Mouse (Mus musculus): ENCODE results near the gene Cyp39a1. TPM values are rescaled to one million over a fixed set of nuclear protein-coding genes. Genes with fewer than 3 reads are reported as not detected.

The Cyp39a1 gene
- total and polyA plus RNA-seq, 2 experiments: 9.6 to 51.4 TPM

GRCm38 (mm10) chr17:43731327-43731726 is 64.1 kb downstream of the Cyp39a1 start:
- 91% methylated on average over 8 of the region's 8 CpGs for WGBS
- H3K27ac ChIP-seq (replicated peaks; ENCODE audit: insufficient read depth, low read depth, low read length): no peak overlapping the region

GRCm38 (mm10) chr17:43731976-43732375 is 64.8 kb downstream of the Cyp39a1 start:
- Histone ChIP-seq H3K27ac (replicated peaks; ENCODE audit: insufficient read depth, low read depth, low read length) (no peak overlapping the region), H3K9ac (ENCODE audit: low read depth, low read length) (no peak overlapping the region), H3K27me3 (ENCODE audit: control insufficient read depth, insufficient read depth, low read length) (no peaks in the 10 kb centered on the region), H3K4me1 (ENCODE audit: control insufficient read depth, insufficient read depth, low read length) (no peaks in the 10 kb centered on the region), H3K79me2 (ENCODE audit: control insufficient read depth, insufficient read depth, low read length) (no peaks in the 10 kb centered on the region), H3K36me3 (ENCODE audit: control insufficient read depth, insufficient read depth, low read length) (peaks cover 8% of the 10 kb centered on the region; the same call in 1 of the 2 replicates), H3K4me3 (ENCODE audit: insufficient read depth, low read depth, low read length) (no peak overlapping the region)
- no peak for DNase-seq (ENCODE audit: extremely low read depth, low read depth, low spot score)
- WGBS: 88% methylated on average over 8 of the region's 8 CpGs
- TF ChIP-seq POLR2A (IDR thresholded peaks at IDR 0.05; ENCODE audit: extremely low read depth, insufficient read depth, low read length) (no peak), CTCF (IDR thresholded peaks at IDR 0.05; ENCODE audit: low read depth, low read length) (no peak)

More at GRCm38 (mm10) chr17:43731327-43731726, 64.1 kb downstream of the Cyp39a1 start:
- TF ChIP-seq POLR2A (IDR thresholded peaks at IDR 0.05; ENCODE audit: extremely low read depth, insufficient read depth, low read length): no peak
- TF ChIP-seq CTCF (IDR thresholded peaks at IDR 0.05; ENCODE audit: low read depth, low read length): no peak
- Histone ChIP-seq H3K79me2 (ENCODE audit: control insufficient read depth, insufficient read depth, low read length) (no peaks in the 10 kb centered on the region), H3K36me3 (ENCODE audit: control insufficient read depth, insufficient read depth, low read length) (peaks cover 9% of the 10 kb centered on the region; the same call in 1 of the 2 replicates), H3K4me3 (ENCODE audit: insufficient read depth, low read depth, low read length) (no peak overlapping the region), H3K9ac (ENCODE audit: low read depth, low read length) (no peak overlapping the region), H3K27me3 (ENCODE audit: control insufficient read depth, insufficient read depth, low read length) (no peaks in the 10 kb centered on the region), H3K4me1 (ENCODE audit: control insufficient read depth, insufficient read depth, low read length) (no peaks in the 10 kb centered on the region)
- no peak for DNase-seq (ENCODE audit: extremely low read depth, low read depth, low spot score)

- Histone ChIP-seq H3K27me3 (ENCODE audit: control insufficient read depth, insufficient read depth, low read length) (no peaks in the 10 kb centered on the region), H3K36me3 (ENCODE audit: control insufficient read depth, insufficient read depth, low read length) (peaks cover 10% of the 10 kb centered on the region; the same call in 1 of the 2 replicates), H3K4me3 (ENCODE audit: insufficient read depth, low read depth, low read length) (no peak overlapping the region), H3K9ac (ENCODE audit: low read depth, low read length) (no peak overlapping the region), H3K4me1 (ENCODE audit: control insufficient read depth, insufficient read depth, low read length) (no peaks in the 10 kb centered on the region), H3K79me2 (ENCODE audit: control insufficient read depth, insufficient read depth, low read length) (no peaks in the 10 kb centered on the region), H3K27ac (replicated peaks; ENCODE audit: insufficient read depth, low read depth, low read length) (no peak overlapping the region)
- no peak for DNase-seq (ENCODE audit: extremely low read depth, low read depth, low spot score)
- 90% methylated on average over 4 of the region's 4 CpGs for WGBS
- TF ChIP-seq POLR2A (IDR thresholded peaks at IDR 0.05; ENCODE audit: extremely low read depth, insufficient read depth, low read length): no peak
These were observed 67.0 kb downstream of the Cyp39a1 start for GRCm38 (mm10) chr17:43734252-43734651.

DNA sequence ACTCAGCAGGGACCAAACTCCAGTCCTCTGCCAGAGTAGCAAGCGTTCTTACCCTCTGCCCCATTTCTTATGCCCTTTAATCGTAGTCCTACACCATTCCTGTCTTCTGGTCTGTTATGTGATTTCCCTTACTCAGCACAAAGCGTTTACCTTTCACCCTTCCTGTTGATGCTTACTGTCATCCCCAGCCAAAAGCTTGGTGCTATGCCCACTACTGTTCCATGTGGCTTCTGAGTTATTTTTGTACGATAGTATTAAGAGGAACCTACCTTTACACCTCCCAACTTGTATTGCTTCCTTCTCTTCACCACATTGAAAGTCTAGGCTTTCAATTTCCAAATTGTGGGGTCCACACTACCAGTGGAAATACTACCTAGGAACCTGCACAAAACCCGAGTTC is 76.7 kb downstream of the Cyp39a1 start:
- no peaks in the 10 kb centered on the region for H3K79me2 ChIP-seq (ENCODE audit: control insufficient read depth, insufficient read depth, low read length)
- no peaks in the 10 kb centered on the region for H3K27me3 ChIP-seq (ENCODE audit: control insufficient read depth, insufficient read depth, low read length)
- H3K4me3 ChIP-seq (ENCODE audit: insufficient read depth, low read depth, low read length): no peak overlapping the region
- H3K36me3 ChIP-seq (ENCODE audit: control insufficient read depth, insufficient read depth, low read length): peaks cover 9% of the 10 kb centered on the region
- WGBS: 73% methylated on average over 5 of the region's 5 CpGs
- H3K27ac ChIP-seq (replicated peaks; ENCODE audit: insufficient read depth, low read depth, low read length): no peak overlapping the region
- TF ChIP-seq POLR2A (IDR thresholded peaks at IDR 0.05; ENCODE audit: extremely low read depth, insufficient read depth, low read length): no peak
- no peak for TF ChIP-seq CTCF (IDR thresholded peaks at IDR 0.05; ENCODE audit: low read depth, low read length)
- H3K4me1 ChIP-seq (ENCODE audit: control insufficient read depth, insufficient read depth, low read length): no peaks in the 10 kb centered on the region
- H3K9ac ChIP-seq (ENCODE audit: low read depth, low read length): no peak overlapping the region
- no peak for DNase-seq (ENCODE audit: extremely low read depth, low read depth, low spot score)

DNA sequence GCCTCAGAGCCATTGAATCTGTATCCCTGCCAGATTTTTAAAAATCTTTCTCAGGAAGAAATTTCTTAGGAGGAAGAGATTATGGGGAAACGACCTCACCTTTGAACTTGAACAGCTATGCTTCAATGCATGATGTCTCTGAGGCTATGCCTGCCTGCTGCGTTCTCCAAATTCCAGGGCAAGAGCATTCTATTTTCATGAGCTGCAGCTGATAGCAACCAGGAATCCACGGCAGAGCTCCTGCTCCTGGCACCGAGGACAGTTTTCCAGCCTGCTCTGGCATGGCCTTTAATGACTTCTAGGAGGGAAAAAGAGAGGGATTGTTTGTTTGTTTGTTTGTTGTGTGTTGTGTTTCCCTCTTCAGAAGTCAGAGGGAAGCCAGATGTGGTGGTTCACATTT is 77.2 kb downstream of the Cyp39a1 start:
- Histone ChIP-seq H3K9ac (ENCODE audit: low read depth, low read length) (no peak overlapping the region), H3K36me3 (ENCODE audit: control insufficient read depth, insufficient read depth, low read length) (peaks cover 14% of the 10 kb centered on the region), H3K27ac (replicated peaks; ENCODE audit: insufficient read depth, low read depth, low read length) (no peak overlapping the region), H3K79me2 (ENCODE audit: control insufficient read depth, insufficient read depth, low read length) (no peaks in the 10 kb centered on the region), H3K4me1 (ENCODE audit: control insufficient read depth, insufficient read depth, low read length) (no peaks in the 10 kb centered on the region), H3K27me3 (ENCODE audit: control insufficient read depth, insufficient read depth, low read length) (no peaks in the 10 kb centered on the region), H3K4me3 (ENCODE audit: insufficient read depth, low read depth, low read length) (no peak overlapping the region)
- DNase-seq (ENCODE audit: extremely low read depth, low read depth, low spot score): no peak
- 68% methylated on average over 4 of the region's 4 CpGs for WGBS
- TF ChIP-seq CTCF (IDR thresholded peaks at IDR 0.05; ENCODE audit: low read depth, low read length): no peak
- TF ChIP-seq POLR2A (IDR thresholded peaks at IDR 0.05; ENCODE audit: extremely low read depth, insufficient read depth, low read length): no peak

DNA sequence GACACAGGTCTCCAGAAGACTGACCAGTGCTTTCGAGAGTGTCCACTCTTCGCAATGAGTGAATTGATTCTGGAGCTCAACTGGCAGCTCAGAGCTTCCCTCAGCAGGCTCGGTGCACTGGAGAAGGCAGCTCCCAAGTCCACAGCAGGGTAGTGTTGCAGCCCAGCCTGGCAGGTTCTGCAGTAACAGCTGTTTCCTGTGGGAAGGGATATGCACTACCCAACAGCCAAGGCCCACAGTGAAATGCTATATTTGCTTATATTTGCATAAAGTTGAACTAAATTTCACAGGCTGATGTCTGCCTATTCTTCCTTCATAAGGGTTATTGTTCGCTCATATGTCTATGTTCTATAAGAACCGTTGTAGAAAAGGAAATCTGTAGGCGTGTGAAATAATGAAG is 83.9 kb downstream of the Cyp39a1 start:
- H3K27ac ChIP-seq (replicated peaks; ENCODE audit: insufficient read depth, low read depth, low read length): no peak overlapping the region
- H3K4me1 ChIP-seq (ENCODE audit: control insufficient read depth, insufficient read depth, low read length): no peaks in the 10 kb centered on the region
- H3K79me2 ChIP-seq (ENCODE audit: control insufficient read depth, insufficient read depth, low read length): no peaks in the 10 kb centered on the region
- H3K4me3 ChIP-seq (ENCODE audit: insufficient read depth, low read depth, low read length): no peak overlapping the region
- peaks cover 27% of the 10 kb centered on the region for H3K36me3 ChIP-seq (ENCODE audit: control insufficient read depth, insufficient read depth, low read length)
- no peak for DNase-seq (ENCODE audit: extremely low read depth, low read depth, low spot score)
- H3K27me3 ChIP-seq (ENCODE audit: control insufficient read depth, insufficient read depth, low read length): no peaks in the 10 kb centered on the region
- TF ChIP-seq POLR2A (IDR thresholded peaks at IDR 0.05; ENCODE audit: extremely low read depth, insufficient read depth, low read length) (no peak), CTCF (IDR thresholded peaks at IDR 0.05; ENCODE audit: low read depth, low read length) (no peak)
- H3K9ac ChIP-seq (ENCODE audit: low read depth, low read length): no peak overlapping the region
- WGBS: 93% methylated on average over 6 of the region's 6 CpGs

Measured in liver, adult 2 months (tissue).